Mouse (Mus musculus) stomach, embryonic 14.5 days (tissue): ENCODE results near the gene Hspb9. TPM values are rescaled to one million over a fixed set of nuclear protein-coding genes. Genes with fewer than 3 reads are reported as not detected.

Experiments used
- ATAC-seq: fragments of 200-750 bp; cut with Nextera tagmentation; 2 replicates; pipeline ENCODE4 v1.8.0; 2017; ENCODE audit warnings: low read depth, moderate TSS enrichment; ENCODE audit not compliant: insufficient number of reproducible peaks, insufficient read depth, low FRiP score
- H3K27ac ChIP-seq: fragments of 300-500 bp; sonication (generic); 2 replicates; pipeline ENCODE4 v1.5.1; 2014; ENCODE audit warnings: mild to moderate bottlenecking, low read length, moderate library complexity, mixed read lengths
- H3K27me3 ChIP-seq: fragments of 300-500 bp; sonication (generic); 2 replicates; pipeline ENCODE4 v1.6.1; 2014; ENCODE audit warnings: low read length, control low read depth, mixed read lengths; ENCODE audit not compliant: control insufficient read depth, insufficient read depth
- H3K36me3 ChIP-seq: fragments of 300-500 bp; sonication (generic); 2 replicates; pipeline ENCODE4 v1.6.1; 2014; ENCODE audit warnings: mild to moderate bottlenecking, control low read depth, low read length, moderate library complexity, mixed read lengths; ENCODE audit not compliant: control insufficient read depth, insufficient read depth
- H3K4me1 ChIP-seq: fragments of 300-500 bp; sonication (generic); 2 replicates; pipeline ENCODE4 v1.6.1; 2014; ENCODE audit warnings: low read length, control low read depth, mixed read lengths; ENCODE audit not compliant: control insufficient read depth, insufficient read depth
- H3K4me2 ChIP-seq: fragments of 300-500 bp; sonication (generic); replicated peaks from 2 replicates; pipeline ENCODE4 v1.6.1; 2014; ENCODE audit warnings: low read depth, low read length, control low read depth
- H3K4me3 ChIP-seq: fragments of 300-500 bp; sonication (generic); 2 replicates; pipeline ENCODE4 v1.5.1; 2014; ENCODE audit warnings: low read depth, low read length, control low read depth
- H3K9ac ChIP-seq: fragments of 300-500 bp; sonication (generic); replicated peaks from 2 replicates; pipeline ENCODE4 v1.6.1; 2014; ENCODE audit warnings: low read depth, mild to moderate bottlenecking, control low read depth, low read length, moderate library complexity, mixed read lengths
- H3K9me3 ChIP-seq: fragments of 300-500 bp; sonication (generic); 2 replicates; pipeline ENCODE4 v1.6.1; 2016; ENCODE audit warnings: low read depth, low read length, control low read depth; ENCODE audit not compliant: control insufficient read depth
- WGBS: fragments of 180-500 bp; shearing (Covaris S2); extraction: QIAGEN DNeasy Blood & Tissue Kit; methylation state at CpG from one replicate; pipeline ENCODE4 v1.1.7; 2014; 5-methylcytosine and 5-hydroxymethylcytosine counted together
- polyA plus RNA-seq: library from polyadenylated mRNA; unstranded; fragments of >200 nt; fragmentation: Nextera tagmentation; extraction: Ambion mirVana; gene quantifications from 2 replicates; pipeline ENCODE4 v1.2.1, GENCODE M21; 2014

The Hspb9 gene
- polyA plus RNA-seq, 1 experiment from 2014 or later, result 0.41 TPM

- peak overlapping the region; percentile 53 for H3K4me2 ChIP-seq
- H3K27me3 ChIP-seq, result no peaks in the 10 kb centered on the region
- WGBS, result 19% methylated on average over 5 of the region's 5 CpGs
- H3K4me3 ChIP-seq, result peak overlapping the region; percentile 99; the same call in 1 of the 2 replicates
- no peaks in the 10 kb centered on the region for H3K9me3 ChIP-seq
- H3K4me1 ChIP-seq, result peaks cover 13% of the 10 kb centered on the region
- H3K36me3 ChIP-seq, result no peaks in the 10 kb centered on the region
- H3K9ac ChIP-seq, result no peak overlapping the region
- ATAC-seq, result no peak
- H3K27ac ChIP-seq, result no peak overlapping the region
Observed at GRCm38 (mm10) chr11:100738749-100739148, 25.1 kb downstream of the Hspb9 start.

GRCm38 (mm10) chr11:100741348-100741747 is 27.7 kb downstream of the Hspb9 start:
- Histone ChIP-seq H3K36me3 (no peaks in the 10 kb centered on the region), H3K4me2 (no peak overlapping the region), H3K27me3 (no peaks in the 10 kb centered on the region), H3K4me3 (no peak overlapping the region), H3K27ac (no peak overlapping the region), H3K9ac (no peak overlapping the region), H3K4me1 (peaks cover 10% of the 10 kb centered on the region), H3K9me3 (no peaks in the 10 kb centered on the region)
- no peak for ATAC-seq
- 63% methylated on average over 6 of the region's 6 CpGs for WGBS

GRCm38 (mm10) chr11:100745085-100745484 is 31.4 kb downstream of the Hspb9 start:
- H3K36me3 ChIP-seq, result no peaks in the 10 kb centered on the region

GRCm38 (mm10) chr11:100746546-100746945 is 32.9 kb downstream of the Hspb9 start:
- no peak for ATAC-seq
- Histone ChIP-seq H3K4me2 (no peak overlapping the region), H3K4me1 (no peaks in the 10 kb centered on the region), H3K27ac (no peak overlapping the region), H3K9ac (no peak overlapping the region), H3K27me3 (no peaks in the 10 kb centered on the region), H3K4me3 (no peak overlapping the region), H3K36me3 (no peaks in the 10 kb centered on the region), H3K9me3 (no peaks in the 10 kb centered on the region)
- 80% methylated on average over 10 of the region's 10 CpGs for WGBS

More at GRCm38 (mm10) chr11:100745085-100745484, 31.4 kb downstream of the Hspb9 start:
- peak; percentile 66; the same call in 1 of the 2 replicates for ATAC-seq
- Histone ChIP-seq H3K27ac (no peak overlapping the region), H3K4me2 (no peak overlapping the region), H3K9ac (no peak overlapping the region), H3K27me3 (no peaks in the 10 kb centered on the region), H3K9me3 (no peaks in the 10 kb centered on the region), H3K4me1 (no peaks in the 10 kb centered on the region), H3K4me3 (no peak overlapping the region)
- WGBS, result 13% methylated on average over 6 of the region's 6 CpGs

- 64% methylated on average over 5 of the region's 5 CpGs for WGBS
- H3K36me3 ChIP-seq, result no peaks in the 10 kb centered on the region
- no peak for ATAC-seq
Observed at GRCm38 (mm10) chr11:100747114-100747513, 33.5 kb downstream of the Hspb9 start.

GRCm38 (mm10) chr11:100748620-100749019 is 35.0 kb downstream of the Hspb9 start:
- no peak for ATAC-seq
- WGBS, result 76% methylated on average over 4 of the region's 4 CpGs
- H3K9me3 ChIP-seq, result no peaks in the 10 kb centered on the region
- no peak overlapping the region for H3K9ac ChIP-seq
- no peak overlapping the region for H3K27ac ChIP-seq
- H3K36me3 ChIP-seq, result no peaks in the 10 kb centered on the region
- no peaks in the 10 kb centered on the region for H3K27me3 ChIP-seq
- H3K4me3 ChIP-seq, result no peak overlapping the region
- no peaks in the 10 kb centered on the region for H3K4me1 ChIP-seq
- no peak overlapping the region for H3K4me2 ChIP-seq

More at GRCm38 (mm10) chr11:100747114-100747513, 33.5 kb downstream of the Hspb9 start:
- Histone ChIP-seq H3K9ac (no peak overlapping the region), H3K4me3 (no peak overlapping the region), H3K4me1 (no peaks in the 10 kb centered on the region), H3K27ac (no peak overlapping the region), H3K4me2 (no peak overlapping the region), H3K9me3 (no peaks in the 10 kb centered on the region), H3K27me3 (no peaks in the 10 kb centered on the region)

GRCm38 (mm10) chr11:100749469-100749868 is 35.8 kb downstream of the Hspb9 start:
- no peak overlapping the region for H3K4me3 ChIP-seq
- WGBS, result 37% methylated on average over 25 of the region's 25 CpGs
- H3K9me3 ChIP-seq, result no peaks in the 10 kb centered on the region
- H3K27ac ChIP-seq, result no peak overlapping the region
- no peak overlapping the region for H3K9ac ChIP-seq
- no peak for ATAC-seq
- H3K27me3 ChIP-seq, result no peaks in the 10 kb centered on the region
- no peaks in the 10 kb centered on the region for H3K4me1 ChIP-seq
- H3K36me3 ChIP-seq, result no peaks in the 10 kb centered on the region
- H3K4me2 ChIP-seq, result no peak overlapping the region

- Histone ChIP-seq H3K9me3 (no peaks in the 10 kb centered on the region), H3K9ac (no peak overlapping the region), H3K27ac (no peak overlapping the region), H3K4me2 (no peak overlapping the region), H3K4me3 (no peak overlapping the region), H3K36me3 (no peaks in the 10 kb centered on the region), H3K27me3 (no peaks in the 10 kb centered on the region), H3K4me1 (no peaks in the 10 kb centered on the region)
- ATAC-seq, result no peak
- whole genome bisulfite sequencing, result 86% methylated on average over 16 of the region's 16 CpGs
Observed at GRCm38 (mm10) chr11:100750127-100750526, 36.5 kb downstream of the Hspb9 start.

GRCm38 (mm10) chr11:100752294-100752693 is 38.6 kb downstream of the Hspb9 start:
- H3K36me3 ChIP-seq, result no peaks in the 10 kb centered on the region
- H3K27me3 ChIP-seq, result no peaks in the 10 kb centered on the region
- WGBS, result 33% methylated on average over 10 of the region's 10 CpGs
- ATAC-seq, result no peak
- no peaks in the 10 kb centered on the region for H3K9me3 ChIP-seq
- H3K27ac ChIP-seq, result no peak overlapping the region
- H3K9ac ChIP-seq, result no peak overlapping the region
- H3K4me2 ChIP-seq, result no peak overlapping the region
- H3K4me3 ChIP-seq, result no peak overlapping the region
- H3K4me1 ChIP-seq, result no peaks in the 10 kb centered on the region
